Mouse (Mus musculus) CH12.LX (cell line): Measurements from ENCODE around the gene Ntrk2. TPM values are rescaled to one million over a fixed set of nuclear protein-coding genes. Genes with fewer than 3 reads are reported as not detected.

Experiments used
- DNase-seq: peaks from one replicate; pipeline ENCODE4 v3.0.0-alpha.2; 2013; ENCODE audit errors: extremely low read depth
- H3K27ac ChIP-seq: 2 replicates; pipeline ENCODE4 v1.5.1; 2012; ENCODE audit warnings: low read depth, mild to moderate bottlenecking, control low read depth, moderate library complexity; ENCODE audit not compliant: insufficient read depth
- H3K27me3 ChIP-seq: replicated peaks from 2 replicates; pipeline ENCODE3; 2012; ENCODE audit warnings: inconsistent platforms
- H3K36me3 ChIP-seq, 2 experiments: replicated peaks in 1 of 2; 2 replicates each; pipeline versions ENCODE3 to v1.6.1; 2012; ENCODE audit warnings: inconsistent platforms in 1 of 2, low read length in 1 of 2, mild to moderate bottlenecking in 1 of 2, mixed read lengths in 1 of 2, moderate library complexity in 1 of 2; ENCODE audit not compliant: control insufficient read depth in 1 of 2, insufficient read depth in 1 of 2
- H3K4me1 ChIP-seq, 2 experiments: 2 replicates each; pipeline ENCODE4 v1.6.1; 2012; ENCODE audit warnings: inconsistent platforms in 1 of 2, moderate library complexity in 1 of 2; ENCODE audit not compliant: insufficient read depth in 2 of 2, control insufficient read depth in 1 of 2
- H3K4me2 ChIP-seq: 2 replicates; pipeline ENCODE4 v1.6.1; 2012; ENCODE audit warnings: low read depth, mild to moderate bottlenecking, control low read depth; ENCODE audit not compliant: poor library complexity, insufficient read depth, severe bottlenecking
- H3K4me3 ChIP-seq, 3 experiments: fragments of 150-350 bp in 1 of 3; sonication (generic) in 1 of 3; replicated peaks in 1 of 3; 2 replicates each; pipeline versions ENCODE3 to v1.5.1; 2011 to 2012; ENCODE audit warnings: low read depth in 2 of 3, low read length in 2 of 3, mild to moderate bottlenecking in 2 of 3, moderate library complexity in 2 of 3, control low read depth in 1 of 3, improper control_type of control experiment in 1 of 3, inconsistent platforms in 1 of 3, mixed read lengths in 1 of 3; ENCODE audit not compliant: poor library complexity in 1 of 3
- H3K79me2 ChIP-seq: replicated peaks from 2 replicates; pipeline ENCODE4 v1.6.1; 2012; ENCODE audit warnings: mild to moderate bottlenecking, moderate library complexity; ENCODE audit not compliant: control insufficient read depth, poor library complexity, insufficient read depth, severe bottlenecking; ENCODE audit errors: extremely low read depth
- H3K9ac ChIP-seq: 2 replicates; pipeline ENCODE4 v1.6.1; 2012; ENCODE audit warnings: low read depth, mild to moderate bottlenecking, control low read depth, moderate library complexity; ENCODE audit not compliant: insufficient read depth
- H3K9me3 ChIP-seq: replicated peaks from 2 replicates; pipeline ENCODE3; 2012; ENCODE audit warnings: low read length, inconsistent platforms, mixed read lengths
- CTCF ChIP-seq, 2 experiments: IDR thresholded peaks in 1 of 2; conservative IDR thresholded peaks in 1 of 2; 2 replicates each; pipeline ENCODE4 v1.5.1; 2011 to 2012; ENCODE audit warnings: low read depth in 2 of 2, low read length in 2 of 2, improper control_type of control experiment in 1 of 2, inconsistent platforms in 1 of 2, mild to moderate bottlenecking in 1 of 2, moderate library complexity in 1 of 2
- ELF1 ChIP-seq: IDR thresholded peaks from 2 replicates; pipeline ENCODE4 v1.6.1; 2014; ENCODE audit warnings: low read depth, mild to moderate bottlenecking, inconsistent platforms, low read length, improper control_type of control experiment
- GABPA ChIP-seq: IDR thresholded peaks from 2 replicates; pipeline ENCODE4 v1.6.1; 2012; ENCODE audit warnings: low read depth, low read length, improper control_type of control experiment, inconsistent platforms; ENCODE audit not compliant: insufficient replicate concordance
- IRF4 ChIP-seq: IDR thresholded peaks from 2 replicates; pipeline ENCODE4 v1.6.1; 2014; ENCODE audit warnings: low read depth, mild to moderate bottlenecking, inconsistent platforms, low read length, improper control_type of control experiment
- JUN ChIP-seq: IDR thresholded peaks from 2 replicates; pipeline ENCODE4 v1.6.1; 2011; ENCODE audit warnings: low read depth, mild to moderate bottlenecking, low read length, improper control_type of control experiment, moderate library complexity; ENCODE audit not compliant: insufficient read depth
- JUND ChIP-seq: conservative IDR thresholded peaks from 2 replicates; pipeline ENCODE4 v1.6.1; 2011; ENCODE audit warnings: low read depth, low read length, improper control_type of control experiment
- POLR2A ChIP-seq: IDR thresholded peaks from 2 replicates; pipeline ENCODE4 v1.6.1; 2011; ENCODE audit warnings: low read depth, mild to moderate bottlenecking, improper control_type of control experiment, low read length
- RAD21 ChIP-seq: IDR thresholded peaks from 2 replicates; pipeline ENCODE4 v1.6.1; 2011; ENCODE audit warnings: low read depth, mild to moderate bottlenecking, low read length, improper control_type of control experiment, moderate library complexity
- TBP ChIP-seq: conservative IDR thresholded peaks from 2 replicates; pipeline ENCODE4 v1.6.1; 2011; ENCODE audit warnings: low read depth, low read length, improper control_type of control experiment
- TCF12 ChIP-seq: IDR thresholded peaks from 2 replicates; pipeline ENCODE4 v1.6.1; 2014; ENCODE audit warnings: low read depth, mild to moderate bottlenecking, inconsistent platforms, low read length, improper control_type of control experiment
- UBTF ChIP-seq: IDR thresholded peaks from 2 replicates; pipeline ENCODE4 v1.6.1; 2012; ENCODE audit warnings: low read depth, mild to moderate bottlenecking, inconsistent platforms, low read length, improper control_type of control experiment, moderate library complexity
- USF2 ChIP-seq: conservative IDR thresholded peaks from 2 replicates; pipeline ENCODE4 v1.6.1; 2011; ENCODE audit warnings: low read depth, low read length, improper control_type of control experiment
- ZC3H11A ChIP-seq: IDR thresholded peaks from 2 replicates; pipeline ENCODE4 v1.6.1; 2012; ENCODE audit warnings: low read depth, mild to moderate bottlenecking, inconsistent platforms, low read length, improper control_type of control experiment
- dilution Hi-C: fragments of 300-500 bp; cut with MboI; formaldehyde crosslinking; loops from 2 replicates; pipeline ENCODE4 v1.14.3; 2020; ENCODE audit warnings: low sequenced_read_pairs; ENCODE audit not compliant: extremely low pct_unique_long_range_greater_than_20kb, extremely low pct_ligation_motif_present
- in situ Hi-C: fragments of 300-500 bp; cut with MboI; formaldehyde crosslinking; loops from 3 replicates; pipeline ENCODE4 v1.14.3; 2019; ENCODE audit warnings: low sequenced_read_pairs, low pct_ligation_motif_present, low pct_unique_long_range_greater_than_20kb, mixed read lengths
- polyA plus RNA-seq: library from polyadenylated mRNA; unstranded; fragments of >175 nt; gene quantifications from 2 replicates; pipeline ENCODE4 v1.2.1, GENCODE M21; 2012; ENCODE audit warnings: low read depth; ENCODE audit not compliant: insufficient read length
- total RNA-seq, 2 experiments: library from RNA; depleted of rRNA; stranded (reverse); fragments of 300-350 nt in 1 of 2; fragments of >200 nt in 1 of 2; gene quantifications; 2 replicates each; pipeline ENCODE4 v1.2.3; 2012 to 2014

Gene Ntrk2
- total and polyA plus RNA-seq, 3 experiments: not detected

- Histone ChIP-seq H3K27ac (no peak overlapping the region), H3K4me3 (no peak overlapping the region), H3K4me1 (no peaks in the 10 kb centered on the region), H3K27me3 (no peaks in the 10 kb centered on the region), H3K9ac (no peak overlapping the region), H3K36me3 (no peaks in the 10 kb centered on the region), H3K79me2 (no peaks in the 10 kb centered on the region), H3K4me2 (no peak overlapping the region), H3K9me3 (peaks cover 84% of the 10 kb centered on the region)
- DNase-seq: no peak
- dilution Hi-C loops: no loop called here
- TF ChIP-seq POLR2A: no peak
- no peak for TF ChIP-seq CTCF (conservative IDR thresholded peaks at IDR 0.05 in 1 of 2, IDR thresholded peaks at IDR 0.05 in 1 of 2; ENCODE audit: low read depth in 2 of 2, low read length in 2 of 2)
- no peak for TF ChIP-seq TCF12
- no peak for TF ChIP-seq JUN
- in situ Hi-C loops: no loop called here
Measured at GRCm38 (mm10) chr13:59092858-59093154, 286.4 kb downstream of the Ntrk2 start.

DNA sequence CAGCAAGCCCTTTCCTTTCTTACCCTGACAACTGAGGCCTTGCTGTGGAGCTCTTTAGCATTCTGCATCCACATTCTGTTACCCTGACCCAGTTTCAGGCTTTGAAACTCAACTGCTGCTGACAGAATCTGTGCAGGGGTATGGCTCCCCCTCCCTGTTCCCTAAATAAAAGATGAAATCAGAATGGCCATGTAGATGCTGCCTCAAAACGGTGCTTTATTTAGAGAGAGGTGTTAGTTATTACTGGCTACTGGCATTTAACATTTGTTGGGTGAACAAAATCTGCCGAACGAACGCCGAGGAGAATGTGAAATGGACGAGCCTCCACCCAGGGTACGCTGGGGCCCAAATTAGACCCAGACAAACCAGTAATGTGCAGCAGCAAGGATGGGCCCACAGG, 288.4 kb downstream of the Ntrk2 start:
- DNase-seq: no peak
- H3K79me2 ChIP-seq: no peaks in the 10 kb centered on the region
- no peaks in the 10 kb centered on the region for H3K4me1 ChIP-seq
- in situ Hi-C loops: no loop called here
- H3K27ac ChIP-seq: no peak overlapping the region
- H3K4me3 ChIP-seq: peak overlapping the region in 1 of 3 experiments; percentile 13
- H3K36me3 ChIP-seq: no peaks in the 10 kb centered on the region
- TF ChIP-seq ZC3H11A (no peak), CTCF (conservative IDR thresholded peaks at IDR 0.05 in 1 of 2, IDR thresholded peaks at IDR 0.05 in 1 of 2; ENCODE audit: low read depth in 2 of 2, low read length in 2 of 2) (no peak), USF2 (no peak), IRF4 (no peak), TBP (no peak), UBTF (no peak), GABPA (no peak)
- TF ChIP-seq, all 38 proteins: peak for 0
- Histone ChIP-seq H3K27me3 (no peaks in the 10 kb centered on the region), H3K9ac (no peak overlapping the region), H3K9me3 (peaks cover 90% of the 10 kb centered on the region), H3K4me2 (no peak overlapping the region)
- dilution Hi-C loops: no loop called here

- in situ Hi-C loops (no loop called here), dilution Hi-C loops (no loop called here)
- TF ChIP-seq JUND: no peak
- TF ChIP-seq RAD21: no peak
- no peak for TF ChIP-seq ELF1
- H3K9me3 ChIP-seq: peaks cover 92% of the 10 kb centered on the region
- no peaks in the 10 kb centered on the region for H3K36me3 ChIP-seq
- no peak overlapping the region for H3K4me2 ChIP-seq
- no peak for DNase-seq
- H3K79me2 ChIP-seq: no peaks in the 10 kb centered on the region
- H3K27ac ChIP-seq: no peak overlapping the region
- no peaks in the 10 kb centered on the region for H3K27me3 ChIP-seq
- H3K9ac ChIP-seq: no peak overlapping the region
- no peak overlapping the region for H3K4me3 ChIP-seq
- no peaks in the 10 kb centered on the region for H3K4me1 ChIP-seq
Measured at GRCm38 (mm10) chr13:59095811-59096391, 289.5 kb downstream of the Ntrk2 start.
